Mouse (Mus musculus): ENCODE results near the gene Kcnk5. TPM values are rescaled to one million over a fixed set of nuclear protein-coding genes. Genes with fewer than 3 reads are reported as not detected.

The Kcnk5 gene
- polyA plus RNA-seq, 1 experiment = 1.6 TPM

DNA sequence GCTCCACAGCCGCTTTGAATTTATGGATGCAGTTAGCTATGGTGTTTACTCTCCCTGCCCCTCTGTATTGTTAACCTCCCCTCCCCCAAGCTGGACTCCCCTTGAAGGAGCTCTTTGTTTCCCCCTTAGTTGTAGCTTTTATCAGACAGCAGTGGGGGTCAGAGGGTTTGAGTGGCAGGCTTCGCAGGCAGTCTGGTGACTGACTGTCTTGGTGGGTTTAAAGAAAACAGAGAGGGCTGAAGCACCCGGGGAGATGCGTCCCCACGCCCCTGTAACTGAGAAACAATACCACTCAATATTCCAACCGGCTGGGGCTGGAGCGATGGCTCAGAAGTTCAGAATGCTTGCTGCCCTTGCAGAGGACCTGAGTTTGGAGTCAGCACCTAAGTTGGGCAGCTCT is 39.5 kb upstream of the Kcnk5 start:
- Histone ChIP-seq H3K36me3 (ENCODE audit: control insufficient read depth) (no peaks in the 10 kb centered on the region), H3K4me1 (ENCODE audit: control insufficient read depth) (no peaks in the 10 kb centered on the region), H3K4me3 (replicated peaks) (no peak overlapping the region), H3K27me3 (ENCODE audit: control insufficient read depth) (no peaks in the 10 kb centered on the region), H3K9me3 (ENCODE audit: control insufficient read depth, low read length) (no peaks in the 10 kb centered on the region)
- TF ChIP-seq TAL1 (IDR thresholded peaks at IDR 0.05; ENCODE audit: low read length) = no peak
- no peak for TF ChIP-seq GATA1 (IDR thresholded peaks at IDR 0.05; ENCODE audit: low read length)

DNA sequence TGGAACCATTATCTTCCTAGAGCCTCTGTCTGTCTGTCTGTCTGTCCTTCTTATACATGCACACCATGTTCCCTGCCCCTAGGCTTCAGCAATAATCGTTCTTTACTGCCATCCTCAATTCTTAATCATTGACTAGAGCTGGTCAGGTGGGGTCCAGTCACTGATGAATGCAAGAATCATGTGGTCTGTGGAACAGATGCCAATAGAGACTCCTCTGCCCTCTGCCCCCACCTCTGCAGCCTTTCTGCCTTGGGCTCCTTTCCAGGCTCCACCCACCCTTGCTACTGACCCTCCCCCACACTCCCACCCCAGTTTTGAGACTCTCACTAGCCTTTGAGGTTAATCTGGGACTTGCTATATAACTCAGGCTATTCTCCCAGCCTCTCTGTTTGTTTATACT is 38.2 kb upstream of the Kcnk5 start:
- no peak overlapping the region for H3K4me3 ChIP-seq (replicated peaks)
- peaks cover 4% of the 10 kb centered on the region; the same call in 1 of the 2 replicates for H3K27me3 ChIP-seq (ENCODE audit: control insufficient read depth)
- no peaks in the 10 kb centered on the region for H3K4me1 ChIP-seq (ENCODE audit: control insufficient read depth)
- H3K9me3 ChIP-seq (ENCODE audit: control insufficient read depth, low read length) = no peaks in the 10 kb centered on the region
- TF ChIP-seq TAL1 (IDR thresholded peaks at IDR 0.05; ENCODE audit: low read length) (no peak), GATA1 (IDR thresholded peaks at IDR 0.05; ENCODE audit: low read length) (no peak)
- no peaks in the 10 kb centered on the region for H3K36me3 ChIP-seq (ENCODE audit: control insufficient read depth)

DNA sequence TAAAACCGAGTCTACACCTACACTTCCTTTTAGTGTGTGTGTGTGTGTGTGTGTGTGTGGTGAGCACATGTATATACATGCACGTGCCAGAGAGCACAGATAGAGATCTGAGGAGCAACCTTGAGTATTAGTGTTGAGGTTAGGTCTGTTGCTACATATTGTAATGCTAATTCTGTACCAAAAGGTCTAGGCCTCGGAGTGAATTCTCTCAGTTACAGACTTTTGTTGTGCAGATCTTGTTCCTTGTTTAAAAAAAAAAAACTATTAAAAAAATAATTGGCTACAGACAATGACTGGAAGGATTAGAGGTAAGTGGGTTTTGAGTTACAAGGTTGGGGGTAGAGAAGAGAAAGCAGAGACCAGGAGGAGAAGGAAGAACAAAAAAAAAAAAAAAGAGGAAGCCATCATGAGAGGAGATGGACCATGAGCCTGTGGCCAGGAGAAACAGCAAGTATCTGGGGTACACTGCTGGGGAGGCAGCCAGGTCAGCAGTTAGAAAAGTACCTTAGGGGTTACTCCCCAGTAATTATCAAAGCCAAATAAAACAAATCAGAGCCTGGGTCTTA is 35.8 kb upstream of the Kcnk5 start:
- H3K4me3 ChIP-seq (replicated peaks) = no peak overlapping the region
- TF ChIP-seq GATA1 (IDR thresholded peaks at IDR 0.05; ENCODE audit: low read length) = no peak
- TF ChIP-seq TAL1 (IDR thresholded peaks at IDR 0.05; ENCODE audit: low read length) = no peak
- peaks cover 4% of the 10 kb centered on the region; the same call in 1 of the 2 replicates for H3K27me3 ChIP-seq (ENCODE audit: control insufficient read depth)
- H3K36me3 ChIP-seq (ENCODE audit: control insufficient read depth) = no peaks in the 10 kb centered on the region
- peaks cover 3% of the 10 kb centered on the region for H3K4me1 ChIP-seq (ENCODE audit: control insufficient read depth)
- H3K9me3 ChIP-seq (ENCODE audit: control insufficient read depth, low read length) = no peaks in the 10 kb centered on the region

DNA sequence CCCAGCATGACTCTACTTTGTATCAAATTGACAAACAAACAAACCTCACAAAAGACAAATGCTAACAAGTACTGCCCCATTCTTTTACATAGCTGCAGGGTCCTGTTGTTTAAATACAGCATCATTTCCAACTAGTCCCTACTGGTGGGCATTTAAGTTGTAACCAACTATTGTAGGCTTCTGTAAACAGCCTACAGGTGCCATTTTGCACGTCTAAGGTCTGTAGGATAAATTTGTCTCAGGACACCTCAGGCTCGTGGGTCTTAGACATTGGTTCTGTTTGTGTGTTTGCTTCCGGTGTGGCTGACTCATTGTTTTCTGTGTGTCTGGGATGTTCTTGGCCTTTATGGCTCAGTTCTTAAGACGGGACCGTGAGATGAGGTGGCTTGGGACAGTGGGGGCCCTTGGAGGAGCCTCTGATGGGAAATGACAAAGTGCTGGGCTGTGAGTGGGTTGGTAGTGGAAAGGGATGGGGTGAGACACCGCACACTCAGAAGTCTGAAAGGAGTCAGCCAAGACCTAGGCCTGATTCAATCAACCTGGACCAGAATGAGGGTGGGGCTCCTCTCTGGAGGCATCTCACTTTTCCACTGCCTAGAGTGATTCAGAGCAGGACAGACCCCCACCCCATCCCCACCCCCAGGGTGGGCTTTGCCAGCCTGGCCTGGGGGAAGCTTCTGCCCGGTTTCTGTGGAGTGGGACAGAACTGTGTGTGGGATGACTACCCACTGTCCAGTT is 35.1 kb upstream of the Kcnk5 start:
- Histone ChIP-seq H3K4me1 (ENCODE audit: control insufficient read depth) (peaks cover 9% of the 10 kb centered on the region), H3K36me3 (ENCODE audit: control insufficient read depth) (no peaks in the 10 kb centered on the region), H3K27me3 (ENCODE audit: control insufficient read depth) (peaks cover 4% of the 10 kb centered on the region; the same call in 1 of the 2 replicates), H3K9me3 (ENCODE audit: control insufficient read depth, low read length) (no peaks in the 10 kb centered on the region), H3K4me3 (replicated peaks) (no peak overlapping the region)
- TF ChIP-seq GATA1 (IDR thresholded peaks at IDR 0.05; ENCODE audit: low read length) = no peak
- no peak for TF ChIP-seq TAL1 (IDR thresholded peaks at IDR 0.05; ENCODE audit: low read length)

DNA sequence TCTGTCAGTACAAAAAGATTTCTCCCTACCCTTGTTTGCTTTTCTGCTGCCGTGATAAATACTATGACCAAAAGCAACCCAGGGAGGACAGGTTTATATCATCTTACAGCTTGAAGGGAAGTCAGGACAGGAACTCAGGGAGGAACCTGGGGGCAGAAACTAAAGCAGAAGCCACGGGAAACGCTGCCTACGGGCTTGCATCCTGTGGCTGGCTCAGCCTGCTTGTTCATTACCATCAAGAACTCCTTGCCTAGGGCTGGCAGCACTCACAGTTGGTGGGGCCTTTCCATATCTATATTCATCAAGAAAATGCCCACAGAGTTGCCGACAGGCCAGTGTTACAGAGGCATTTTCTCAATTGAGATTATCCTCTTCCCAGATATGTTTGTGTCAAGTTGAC is 34.2 kb upstream of the Kcnk5 start:
- TF ChIP-seq GATA1 (IDR thresholded peaks at IDR 0.05; ENCODE audit: low read length) (no peak), TAL1 (IDR thresholded peaks at IDR 0.05; ENCODE audit: low read length) (no peak)

DNA sequence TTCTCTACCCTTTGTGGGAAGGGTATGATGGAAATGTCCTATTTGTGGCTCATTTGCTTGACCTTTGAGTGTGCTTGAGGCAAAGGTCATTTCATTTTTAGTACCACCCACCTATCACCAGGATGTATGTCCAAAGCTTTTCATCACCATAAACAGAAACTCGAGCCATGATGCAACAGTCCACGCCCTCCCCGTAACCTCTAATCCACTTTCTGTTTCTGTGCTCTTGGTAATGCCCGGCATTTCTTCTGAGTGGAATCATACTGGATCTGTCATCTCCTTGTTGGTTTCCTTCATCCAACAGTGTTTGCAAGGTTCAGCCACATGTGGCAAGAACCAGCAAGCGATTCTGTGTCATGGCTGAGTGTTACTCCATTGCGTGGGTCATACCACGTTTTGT is 32.5 kb upstream of the Kcnk5 start:
- H3K4me3 ChIP-seq (replicated peaks) = no peak overlapping the region
- H3K36me3 ChIP-seq (ENCODE audit: control insufficient read depth) = no peaks in the 10 kb centered on the region

More for the DNA sequence above, 34.2 kb upstream of the Kcnk5 start:
- no peaks in the 10 kb centered on the region for H3K9me3 ChIP-seq (ENCODE audit: control insufficient read depth, low read length)
- H3K27me3 ChIP-seq (ENCODE audit: control insufficient read depth) = peaks cover 4% of the 10 kb centered on the region; the same call in 1 of the 2 replicates
- H3K4me3 ChIP-seq (replicated peaks) = no peak overlapping the region
- peaks cover 16% of the 10 kb centered on the region for H3K4me1 ChIP-seq (ENCODE audit: control insufficient read depth)
- H3K36me3 ChIP-seq (ENCODE audit: control insufficient read depth) = no peaks in the 10 kb centered on the region

DNA sequence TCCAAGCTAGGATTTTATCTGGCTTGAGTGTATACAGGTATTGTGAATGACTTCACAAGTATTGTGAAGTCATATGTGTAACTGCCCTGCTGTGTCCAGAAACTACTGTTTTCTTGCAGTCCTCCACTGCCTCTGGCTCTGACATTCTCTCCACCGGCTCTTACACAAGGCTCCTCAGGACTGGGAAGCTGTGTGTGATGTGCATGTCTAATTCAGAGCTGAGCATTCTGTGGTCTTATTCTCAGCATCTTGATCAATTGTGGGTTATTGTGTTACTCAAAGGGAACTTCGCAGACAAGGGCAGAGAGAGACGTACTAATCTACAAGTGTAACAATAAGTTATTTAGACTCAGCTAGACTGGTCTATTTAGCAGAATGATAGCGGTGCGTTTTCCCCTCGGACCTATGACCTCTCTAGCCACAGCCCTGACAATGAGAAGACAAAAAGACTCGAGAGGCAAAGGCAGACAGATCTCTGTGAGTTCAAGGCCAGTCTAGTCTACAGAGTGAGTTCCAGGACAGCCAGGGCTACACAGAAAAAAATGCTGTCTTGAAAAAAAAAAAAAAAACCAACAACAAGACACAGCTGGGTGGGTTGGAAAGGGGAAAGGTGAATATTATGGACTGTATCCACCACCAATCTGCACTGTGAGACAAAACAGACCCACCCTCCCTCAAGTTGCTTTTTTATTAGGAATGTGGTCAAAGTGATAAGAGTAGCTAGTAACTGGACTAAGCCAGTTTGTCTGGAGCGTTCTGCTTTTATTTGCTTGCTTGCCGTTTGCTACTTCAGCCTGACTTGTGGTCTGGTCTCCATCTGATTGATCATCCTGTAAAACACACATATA is 30.4 kb upstream of the Kcnk5 start:
- TF ChIP-seq TAL1 (IDR thresholded peaks at IDR 0.05; ENCODE audit: low read length) (no peak), GATA1 (IDR thresholded peaks at IDR 0.05; ENCODE audit: low read length) (no peak)
- Histone ChIP-seq H3K9me3 (ENCODE audit: control insufficient read depth, low read length) (no peaks in the 10 kb centered on the region), H3K4me1 (ENCODE audit: control insufficient read depth) (peaks cover 41% of the 10 kb centered on the region), H3K36me3 (ENCODE audit: control insufficient read depth) (no peaks in the 10 kb centered on the region), H3K4me3 (replicated peaks) (no peak overlapping the region), H3K27me3 (ENCODE audit: control insufficient read depth) (peaks cover 4% of the 10 kb centered on the region; the same call in 1 of the 2 replicates)

More for the DNA sequence above, 32.5 kb upstream of the Kcnk5 start:
- Histone ChIP-seq H3K27me3 (ENCODE audit: control insufficient read depth) (peaks cover 4% of the 10 kb centered on the region; the same call in 1 of the 2 replicates), H3K9me3 (ENCODE audit: control insufficient read depth, low read length) (no peaks in the 10 kb centered on the region), H3K4me1 (ENCODE audit: control insufficient read depth) (peaks cover 33% of the 10 kb centered on the region)
- TF ChIP-seq GATA1 (IDR thresholded peaks at IDR 0.05; ENCODE audit: low read length) (no peak), TAL1 (IDR thresholded peaks at IDR 0.05; ENCODE audit: low read length) (no peak)

DNA sequence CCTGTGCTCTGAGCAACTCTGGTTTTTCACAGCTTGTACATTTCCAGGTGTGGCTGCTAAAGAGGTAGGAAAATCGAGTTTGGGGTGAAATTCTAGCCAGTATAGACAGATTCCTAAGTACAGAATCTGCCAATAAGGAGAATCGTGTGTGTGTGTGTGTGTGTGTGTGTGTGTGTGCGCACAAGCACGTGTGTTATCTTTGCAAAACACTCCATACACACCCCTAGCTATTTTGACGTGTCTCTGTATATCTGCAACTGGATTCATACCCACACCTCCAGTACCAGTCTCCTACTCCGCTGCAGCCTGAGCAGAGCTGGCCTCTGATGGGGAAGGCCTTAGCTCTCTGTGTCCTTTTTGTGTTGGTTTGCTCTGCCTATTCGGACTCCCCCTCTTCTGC is 28.3 kb upstream of the Kcnk5 start:
- TF ChIP-seq TAL1 (IDR thresholded peaks at IDR 0.05; ENCODE audit: low read length) (no peak), GATA1 (IDR thresholded peaks at IDR 0.05; ENCODE audit: low read length) (no peak)
- no peak overlapping the region for H3K4me3 ChIP-seq (replicated peaks)
- no peaks in the 10 kb centered on the region for H3K9me3 ChIP-seq (ENCODE audit: control insufficient read depth, low read length)
- H3K36me3 ChIP-seq (ENCODE audit: control insufficient read depth) = no peaks in the 10 kb centered on the region
- H3K4me1 ChIP-seq (ENCODE audit: control insufficient read depth) = peaks cover 41% of the 10 kb centered on the region
- H3K27me3 ChIP-seq (ENCODE audit: control insufficient read depth) = no peaks in the 10 kb centered on the region

DNA sequence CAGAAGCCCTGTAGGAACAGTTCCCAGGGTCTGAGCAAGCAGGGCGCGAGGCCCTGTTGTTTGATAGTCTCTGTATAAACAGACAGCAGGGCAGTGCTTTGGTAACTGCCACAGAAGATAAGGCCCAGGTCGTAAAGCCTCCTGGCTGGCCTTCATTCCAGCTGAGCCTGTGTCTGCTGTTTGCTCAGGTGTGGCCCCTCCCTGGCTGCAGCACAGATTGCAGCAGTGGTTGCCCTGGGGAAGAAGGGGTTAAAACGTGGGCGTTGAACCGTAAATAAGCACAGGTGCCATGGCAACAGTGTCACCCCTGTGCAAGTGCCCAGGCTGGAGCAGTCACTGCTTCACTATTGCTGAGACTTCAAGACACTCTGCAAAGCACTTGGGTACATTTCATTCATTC is 26.8 kb upstream of the Kcnk5 start:
- TF ChIP-seq GATA1 (IDR thresholded peaks at IDR 0.05; ENCODE audit: low read length) (no peak), TAL1 (IDR thresholded peaks at IDR 0.05; ENCODE audit: low read length) (no peak)
- no peaks in the 10 kb centered on the region for H3K9me3 ChIP-seq (ENCODE audit: control insufficient read depth, low read length)
- H3K4me1 ChIP-seq (ENCODE audit: control insufficient read depth) = peaks cover 41% of the 10 kb centered on the region
- H3K27me3 ChIP-seq (ENCODE audit: control insufficient read depth) = no peaks in the 10 kb centered on the region
- H3K4me3 ChIP-seq (replicated peaks) = no peak overlapping the region
- no peaks in the 10 kb centered on the region for H3K36me3 ChIP-seq (ENCODE audit: control insufficient read depth)

All from erythroblast, embryonic 14.5 days (primary cell).